Mouse (Mus musculus) megakaryocyte, embryonic 14.5 days (primary cell): Measurements from ENCODE around the gene Cisd3.

ENCODE experiments used
- FLI1 ChIP-seq: IDR thresholded peaks from 2 replicates; pipeline ENCODE4 v1.6.1; 2012; ENCODE audit warnings: low read length, inconsistent platforms, mixed read lengths
- GATA1 ChIP-seq: IDR thresholded peaks from 3 replicates; pipeline ENCODE4 v1.6.1; 2012; ENCODE audit warnings: mixed read lengths, low read length, inconsistent platforms, borderline replicate concordance

DNA sequence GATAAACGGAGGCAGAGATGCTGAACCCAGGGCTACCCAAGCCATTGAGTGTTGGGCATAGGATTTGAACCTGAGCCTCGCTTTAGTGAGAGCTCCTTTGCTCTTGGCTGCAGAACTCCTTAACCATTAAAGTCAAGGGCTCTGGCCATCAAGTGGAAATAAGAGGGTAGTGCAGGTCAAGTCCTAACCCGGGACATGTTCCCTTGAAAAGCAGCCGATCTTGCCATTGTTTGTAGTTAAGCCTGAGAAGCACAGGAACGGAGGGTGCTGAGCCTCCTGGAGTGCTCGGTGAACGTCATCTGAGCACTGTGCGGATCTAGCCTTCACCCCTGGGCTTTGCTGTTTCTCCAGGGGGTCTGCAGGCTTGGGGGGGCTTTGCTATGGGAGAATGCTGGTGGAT, 7.8 kb upstream of the Cisd3 start:
- TF ChIP-seq FLI1 (no peak), GATA1 (no peak)
